Mouse (Mus musculus) ES-E14 (cell line): Measurements from ENCODE around the gene Adh1.

Experiments used
- CHD2 ChIP-seq: IDR thresholded peaks from 2 replicates; pipeline ENCODE4 v1.6.1; 2014; ENCODE audit warnings: mild to moderate bottlenecking, low read depth, low read length, inconsistent platforms
- ZNF384 ChIP-seq: IDR thresholded peaks from 2 replicates; pipeline ENCODE4 v1.6.1; 2012; ENCODE audit warnings: low read depth, low read length, inconsistent platforms

DNA sequence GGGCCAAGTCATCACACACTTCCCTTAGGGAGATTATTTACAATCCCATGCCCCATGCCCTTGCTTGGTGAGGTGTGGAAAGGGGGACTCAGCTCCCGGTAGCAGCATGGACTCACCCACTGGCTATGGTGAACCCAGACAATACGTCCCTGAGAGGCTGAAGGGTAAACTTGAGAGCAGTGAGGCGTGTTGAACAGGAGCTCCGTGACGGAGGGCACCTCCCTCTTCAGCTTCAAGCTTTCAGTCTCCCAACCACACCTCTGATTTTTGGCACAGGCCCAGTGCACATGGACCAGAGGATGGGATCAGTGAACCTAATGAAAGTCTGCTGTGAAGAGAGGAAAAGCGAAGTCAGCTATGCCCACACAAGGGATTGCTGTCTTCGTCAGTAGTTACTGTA is 12.8 kb upstream of the Adh1 start:
- no peak for TF ChIP-seq CHD2
- no peak for TF ChIP-seq ZNF384
